In genomic region chr10:83062315-83062714, GRCm38 (mm10) we compare ENCODE assay signal across 8 mouse cellular contexts.
DNase-seq lines count a peak whose midpoint lies in the region; ATAC-seq and TF ChIP-seq lines count a peak whose summit lies in the region.
"Had no signal": no experiment of that assay in that cellular context is flagged by ENCODE, and none has a peak within 500 bp of the region (broad histone marks: within the 10 kb centered on the region; RNA-seq: fewer than 3 reads in every experiment).

No protein-coding gene starts in this region.

- no peak for TF ChIP-seq EP300 in heart, postnatal 0 days (IDR thresholded peaks at IDR 0.05; ENCODE audit: low read depth)

- H3K27ac ChIP-seq in kidney, embryonic 16.5 days (ENCODE audit: low read length), result no peak overlapping the region
- no peak overlapping the region for H3K27ac ChIP-seq in heart, postnatal 0 days (ENCODE audit: low read depth)
- H3K27ac ChIP-seq: embryonic facial prominence, embryonic 12.5 days had no signal

- no peak overlapping the region for H3K4me3 ChIP-seq in kidney, embryonic 16.5 days (ENCODE audit: low read length)
- no peak overlapping the region for H3K4me3 ChIP-seq in heart, postnatal 0 days (ENCODE audit: low read depth, low read length)
- H3K4me3 ChIP-seq: embryonic facial prominence, embryonic 12.5 days had no signal

- no peaks in the 10 kb centered on the region for H3K36me3 ChIP-seq in kidney, embryonic 16.5 days (ENCODE audit: insufficient read depth, low read length)
- no peaks in the 10 kb centered on the region for H3K36me3 ChIP-seq in heart, postnatal 0 days (replicated peaks; ENCODE audit: control insufficient read depth, insufficient read depth, low read length)

- WGBS in kidney, embryonic 16.5 days, result 67% methylated on average over 9 of the region's 9 CpGs
- WGBS in heart, postnatal 0 days, result 57% methylated on average over 9 of the region's 9 CpGs

- ATAC-seq in kidney, embryonic 16.5 days (ENCODE audit: low FRiP score, low TSS enrichment), result no peak
- ATAC-seq in heart, postnatal 0 days (ENCODE audit: insufficient read depth, low read depth), result no peak

- no peak overlapping the region for H3K4me2 ChIP-seq in kidney, embryonic 16.5 days (replicated peaks; ENCODE audit: low read depth, low read length)
- H3K4me2 ChIP-seq in heart, postnatal 0 days (ENCODE audit: low read depth, low read length), result no peak overlapping the region
- H3K4me2 ChIP-seq: embryonic facial prominence, embryonic 12.5 days had no signal

- H3K9me3 ChIP-seq in kidney, embryonic 16.5 days (ENCODE audit: low read length), result no peaks in the 10 kb centered on the region
- no peaks in the 10 kb centered on the region for H3K9me3 ChIP-seq in heart, postnatal 0 days (replicated peaks; ENCODE audit: control insufficient read depth, low read length)
- H3K9me3 ChIP-seq: embryonic facial prominence, embryonic 12.5 days had no signal

- H3K4me1 ChIP-seq in kidney, embryonic 16.5 days (ENCODE audit: insufficient read depth, low read length), result peaks cover 13% of the 10 kb centered on the region
- H3K4me1 ChIP-seq in heart, postnatal 0 days (ENCODE audit: control insufficient read depth, insufficient read depth), result peaks cover 36% of the 10 kb centered on the region

- no peak for TF ChIP-seq CTCF in heart, postnatal 0 days (IDR thresholded peaks at IDR 0.05; ENCODE audit: low read depth)

- peak; percentile 90 for DNase-seq in kidney, adult 9 months
- DNase-seq in cerebellum, postnatal 25 days, result peak; percentile 82 to 88
- peak; percentile 16 for DNase-seq in heart, postnatal 0 days (ENCODE audit: low spot score)
- peak; percentile 49 to 60 for DNase-seq in right cerebral cortex, adult 2 months (ENCODE audit: low spot score in 2 of 2)
- DNase-seq in natural killer cell, adult 2 months (ENCODE audit: low spot score in 2 of 2), result no peak
- DNase-seq in thymus, postnatal 10 days (ENCODE audit: low spot score in 2 of 2), result no peak

- H3K9ac ChIP-seq in kidney, embryonic 16.5 days (replicated peaks; ENCODE audit: low read length), result no peak overlapping the region
- no peak overlapping the region for H3K9ac ChIP-seq in heart, postnatal 0 days (replicated peaks; ENCODE audit: low read depth, low read length)
- H3K9ac ChIP-seq: embryonic facial prominence, embryonic 12.5 days had no signal

- no peaks in the 10 kb centered on the region for H3K27me3 ChIP-seq in kidney, embryonic 16.5 days (ENCODE audit: insufficient read depth, low read length)
- no peaks in the 10 kb centered on the region for H3K27me3 ChIP-seq in heart, postnatal 0 days (ENCODE audit: control insufficient read depth, insufficient read depth, low read length)
- H3K27me3 ChIP-seq: embryonic facial prominence, embryonic 12.5 days had no signal

Comparison
In these comparisons a context has a peak if more than half of its experiments do, and no peak if none do; other contexts are left out.
1. DNase-seq: peak in kidney, adult 9 months (single experiment), cerebellum, postnatal 25 days (2 of 2), heart, postnatal 0 days (single experiment) and right cerebral cortex, adult 2 months (2 of 2); none in natural killer cell, adult 2 months (0 of 2) and thymus, postnatal 10 days (0 of 2).